Mouse (Mus musculus) forebrain, postnatal 0 days (tissue): ENCODE data around the gene Krt80. TPM values are rescaled to one million over a fixed set of nuclear protein-coding genes. Genes with fewer than 3 reads are reported as not detected.

Source experiments
- ATAC-seq: fragments of 200-750 bp; cut with Nextera tagmentation; 2 replicates; pipeline ENCODE4 v1.8.0; 2017; ENCODE audit warnings: mild to moderate bottlenecking, moderate library complexity
- DNase-seq: peaks from one replicate; pipeline ENCODE4 v3.0.0-alpha.2; 2015
- H3K27ac ChIP-seq: fragments of 300-500 bp; sonication (generic); 2 replicates; pipeline ENCODE4 v1.5.1; 2014; ENCODE audit warnings: low read depth, mild to moderate bottlenecking, antibody characterized with exemption, low read length, moderate library complexity, mixed read lengths
- H3K27me3 ChIP-seq: fragments of 300-500 bp; sonication (generic); 2 replicates; pipeline ENCODE4 v1.6.1; 2014; ENCODE audit warnings: mild to moderate bottlenecking, low read length, mixed read lengths; ENCODE audit not compliant: insufficient read depth
- H3K36me3 ChIP-seq: fragments of 300-500 bp; sonication (generic); 2 replicates; pipeline ENCODE4 v1.6.1; 2014; ENCODE audit warnings: mild to moderate bottlenecking, moderate library complexity; ENCODE audit not compliant: insufficient read depth
- H3K4me1 ChIP-seq: fragments of 300-500 bp; sonication (generic); 2 replicates; pipeline ENCODE4 v1.6.1; 2014; ENCODE audit warnings: antibody characterized with exemption; ENCODE audit not compliant: insufficient read depth
- H3K4me2 ChIP-seq: fragments of 300-500 bp; sonication (generic); 2 replicates; pipeline ENCODE4 v1.6.1; 2014; ENCODE audit warnings: low read depth, mild to moderate bottlenecking, moderate library complexity
- H3K4me3 ChIP-seq: fragments of 300-500 bp; sonication (generic); 2 replicates; pipeline ENCODE4 v1.5.1; 2014; ENCODE audit warnings: low read depth, low read length, mixed read lengths
- H3K9ac ChIP-seq: fragments of 300-500 bp; sonication (generic); 2 replicates; pipeline ENCODE4 v1.6.1; 2014; ENCODE audit warnings: mild to moderate bottlenecking
- H3K9me3 ChIP-seq: fragments of 300-500 bp; sonication (generic); 2 replicates; pipeline ENCODE4 v1.6.1; 2016; ENCODE audit warnings: low read length
- CTCF ChIP-seq: sonication (generic); IDR thresholded peaks from 2 replicates; pipeline ENCODE4 v1.5.1; 2016; ENCODE audit warnings: antibody characterized with exemption, control low read depth, low read depth
- WGBS: fragments of 180-500 bp; shearing (Covaris S2); extraction: QIAGEN DNeasy Blood & Tissue Kit; methylation state at CpG from one replicate; pipeline ENCODE4 v1.1.7; 2014; 5-methylcytosine and 5-hydroxymethylcytosine counted together
- polyA plus RNA-seq: library from polyadenylated mRNA; unstranded; fragments of >200 nt; fragmentation: Nextera tagmentation; extraction: Ambion mirVana; gene quantifications from 2 replicates; pipeline ENCODE4 v1.2.1, GENCODE M21; 2015
- total RNA-seq: library from RNA; depleted of rRNA; stranded (reverse); fragments of >200 nt; gene quantifications from 2 replicates; pipeline ENCODE4 v1.2.3, GENCODE M21; 2014

The Krt80 gene
- total and polyA plus RNA-seq, 2 experiments from 2014 or later, result 0.16 to 0.29 TPM

DNA sequence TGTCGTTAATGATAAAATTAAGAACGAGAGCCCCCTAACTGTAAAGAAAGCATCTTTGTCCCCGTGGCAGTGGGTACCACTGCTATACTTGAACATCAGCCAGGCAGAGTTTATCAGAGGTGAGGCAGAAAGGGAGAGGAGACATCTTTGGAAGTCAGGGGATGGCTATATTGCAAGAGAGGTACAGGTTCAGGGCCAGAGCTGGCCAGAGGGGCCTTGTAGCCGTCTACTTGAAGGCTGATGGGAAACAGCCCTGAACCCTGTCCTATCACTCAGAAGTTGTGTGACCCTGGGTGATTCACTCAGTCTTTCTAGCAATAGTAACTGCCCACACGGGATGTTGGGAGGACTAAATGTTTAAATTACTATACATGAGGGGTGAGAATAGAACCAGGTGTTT lies 48.8 kb downstream of the Krt80 start:
- H3K9ac ChIP-seq, result no peak overlapping the region
- no peak overlapping the region for H3K27ac ChIP-seq
- no peak overlapping the region for H3K4me3 ChIP-seq
- no peak for TF ChIP-seq CTCF
- no peaks in the 10 kb centered on the region for H3K9me3 ChIP-seq
- WGBS, result 63% methylated on average over 5 of the region's 5 CpGs
- DNase-seq (no peak), ATAC-seq (no peak)
- no peak overlapping the region for H3K4me2 ChIP-seq
- H3K4me1 ChIP-seq, result peaks cover 5% of the 10 kb centered on the region; the same call in 1 of the 2 replicates
- no peaks in the 10 kb centered on the region for H3K27me3 ChIP-seq
- H3K36me3 ChIP-seq, result no peaks in the 10 kb centered on the region

DNA sequence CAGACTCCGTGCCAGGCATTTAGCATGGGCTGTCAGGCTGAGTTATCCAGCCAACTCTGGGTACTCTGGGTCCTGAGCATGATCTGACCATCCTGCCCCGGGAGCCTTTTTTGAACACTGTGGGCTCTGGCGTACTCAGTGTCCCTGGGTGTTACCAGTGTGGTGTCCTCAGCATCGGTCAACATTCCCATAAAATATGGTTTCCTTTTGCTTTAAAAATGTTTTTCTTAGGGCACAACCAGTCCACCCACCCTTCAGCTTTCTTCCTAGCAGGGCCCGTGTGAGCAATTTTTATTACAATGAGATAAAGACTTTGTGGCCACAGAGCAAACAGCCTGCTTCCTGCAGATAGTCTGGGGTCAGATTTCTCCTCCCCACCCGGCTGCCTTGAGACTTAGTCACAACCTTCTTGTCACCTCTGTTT lies 49.3 kb downstream of the Krt80 start:
- Histone ChIP-seq H3K4me2 (no peak overlapping the region), H3K36me3 (no peaks in the 10 kb centered on the region), H3K4me3 (no peak overlapping the region), H3K9me3 (no peaks in the 10 kb centered on the region), H3K4me1 (peaks cover 8% of the 10 kb centered on the region; the same call in 1 of the 2 replicates), H3K27me3 (no peaks in the 10 kb centered on the region), H3K27ac (no peak overlapping the region), H3K9ac (no peak overlapping the region)
- ATAC-seq (no peak), DNase-seq (no peak)
- WGBS, result 77% methylated on average over 6 of the region's 6 CpGs
- TF ChIP-seq CTCF, result no peak

DNA sequence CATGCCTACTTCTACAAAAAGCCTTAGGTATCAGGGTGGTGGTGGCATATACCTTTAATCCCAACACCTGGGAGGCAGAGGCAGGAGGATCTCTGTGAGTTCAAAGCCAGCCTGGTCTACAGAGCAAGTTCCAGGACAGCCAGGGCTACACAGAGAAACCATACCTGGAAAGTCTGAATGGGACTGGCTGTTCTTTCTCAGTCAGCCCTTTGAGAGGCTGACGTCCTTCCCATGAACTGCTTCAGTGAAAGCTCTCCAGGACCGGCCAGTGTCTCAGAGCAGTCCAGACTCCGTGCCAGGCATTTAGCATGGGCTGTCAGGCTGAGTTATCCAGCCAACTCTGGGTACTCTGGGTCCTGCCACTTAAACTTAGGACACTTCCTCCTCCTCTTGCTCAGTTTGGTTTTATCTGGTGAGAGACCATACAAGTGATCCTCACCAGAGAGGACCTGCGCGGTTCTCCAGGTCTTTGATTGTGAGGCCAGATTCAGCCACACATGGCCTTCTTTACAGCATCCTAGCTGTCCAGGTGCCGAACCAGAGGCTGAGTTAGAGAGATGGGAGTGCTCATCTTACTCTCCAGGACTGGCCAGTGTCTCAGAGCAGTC lies 49.8 kb downstream of the Krt80 start:
- no peak overlapping the region for H3K4me2 ChIP-seq
- H3K4me3 ChIP-seq, result no peak overlapping the region
- peaks cover 8% of the 10 kb centered on the region; the same call in 1 of the 2 replicates for H3K4me1 ChIP-seq
- no peaks in the 10 kb centered on the region for H3K9me3 ChIP-seq
- no peak overlapping the region for H3K9ac ChIP-seq
- 94% methylated on average over 6 of the region's 6 CpGs for WGBS
- H3K27me3 ChIP-seq, result no peaks in the 10 kb centered on the region
- TF ChIP-seq CTCF, result no peak
- no peaks in the 10 kb centered on the region for H3K36me3 ChIP-seq
- no peak for ATAC-seq
- DNase-seq, result no peak
- H3K27ac ChIP-seq, result no peak overlapping the region

DNA sequence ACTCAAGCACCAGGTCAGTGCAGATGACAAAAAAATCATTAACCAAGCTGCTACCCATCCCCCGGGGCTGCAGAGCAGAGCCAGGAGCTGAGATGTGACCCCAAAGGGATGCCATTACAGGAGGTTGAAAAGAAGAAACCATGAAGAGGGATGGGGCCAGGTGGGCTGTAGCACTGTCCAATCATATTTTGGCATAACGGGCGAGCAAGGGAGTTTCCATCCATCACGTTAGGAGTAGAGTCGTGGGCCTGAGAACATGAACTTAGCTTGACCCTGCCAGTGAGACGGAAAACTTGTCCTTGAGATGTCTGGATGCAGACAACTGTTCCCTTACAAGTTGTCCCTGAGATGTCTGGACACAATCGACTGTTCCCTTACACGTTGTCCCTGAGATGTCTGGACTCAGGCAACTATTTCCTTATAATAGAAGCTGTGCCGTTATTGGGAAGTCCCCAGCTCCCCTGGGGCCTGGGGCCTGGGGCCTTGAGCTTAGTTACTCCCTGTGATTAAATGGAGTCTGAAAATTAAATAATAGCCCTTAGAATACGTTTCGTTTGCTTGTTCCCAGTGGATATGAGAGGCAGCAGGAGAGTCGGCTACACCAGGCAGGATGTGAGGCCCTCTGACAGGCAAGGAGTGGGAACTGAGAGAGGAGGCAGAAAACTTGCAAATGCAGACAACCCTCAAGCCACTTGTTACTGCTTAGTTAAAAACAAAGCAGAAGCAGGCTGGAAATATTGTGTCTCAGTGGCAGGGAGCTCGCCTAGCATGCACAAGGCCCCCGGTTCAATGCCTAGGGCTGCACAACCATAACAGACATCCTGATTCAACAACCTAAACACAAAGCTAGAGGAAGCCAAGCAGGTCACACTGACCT lies 50.8 kb downstream of the Krt80 start:
- Histone ChIP-seq H3K4me2 (no peak overlapping the region), H3K27me3 (no peaks in the 10 kb centered on the region), H3K9me3 (no peaks in the 10 kb centered on the region), H3K4me3 (no peak overlapping the region), H3K27ac (no peak overlapping the region), H3K4me1 (peaks cover 8% of the 10 kb centered on the region; the same call in 1 of the 2 replicates), H3K9ac (no peak overlapping the region), H3K36me3 (no peaks in the 10 kb centered on the region)
- no peak for DNase-seq
- ATAC-seq, result no peak
- TF ChIP-seq CTCF, result no peak
- WGBS, result 65% methylated on average over 14 of the region's 14 CpGs

DNA sequence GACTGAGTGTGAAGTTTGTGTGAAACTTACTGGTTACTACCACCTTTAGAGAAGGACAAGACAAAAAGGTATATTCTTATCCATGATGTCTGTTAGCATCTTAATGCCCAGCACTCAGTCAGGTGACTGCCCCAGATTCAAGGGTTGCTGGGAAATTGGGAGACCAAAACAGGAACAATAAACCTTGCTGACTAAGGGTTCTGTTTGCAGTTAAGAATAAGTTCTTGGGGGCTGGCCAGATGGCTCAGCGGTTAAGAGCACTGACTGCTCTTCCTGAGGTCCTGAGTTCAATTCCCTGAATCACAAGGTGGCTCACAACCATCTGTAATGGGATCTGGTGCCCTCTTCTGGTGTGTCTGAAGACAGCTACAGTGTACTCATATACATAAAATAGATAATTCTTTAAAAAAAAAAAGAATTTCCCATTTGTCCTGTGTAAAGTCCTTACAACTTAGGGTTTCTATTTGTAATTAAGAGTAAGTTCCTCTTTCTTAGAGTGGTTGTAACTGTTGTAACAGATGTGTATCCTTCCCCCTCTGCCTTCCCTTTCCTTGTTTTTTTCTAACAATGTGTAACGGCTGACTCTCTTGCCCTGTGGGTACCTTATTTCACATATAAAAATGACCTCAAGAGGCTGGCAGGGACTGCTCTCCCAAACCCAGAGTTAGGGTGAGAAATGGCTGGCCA lies 52.0 kb downstream of the Krt80 start:
- 81% methylated on average over 2 of the region's 2 CpGs for WGBS
- Histone ChIP-seq H3K4me1 (peaks cover 8% of the 10 kb centered on the region; the same call in 1 of the 2 replicates), H3K4me2 (no peak overlapping the region)

DNA sequence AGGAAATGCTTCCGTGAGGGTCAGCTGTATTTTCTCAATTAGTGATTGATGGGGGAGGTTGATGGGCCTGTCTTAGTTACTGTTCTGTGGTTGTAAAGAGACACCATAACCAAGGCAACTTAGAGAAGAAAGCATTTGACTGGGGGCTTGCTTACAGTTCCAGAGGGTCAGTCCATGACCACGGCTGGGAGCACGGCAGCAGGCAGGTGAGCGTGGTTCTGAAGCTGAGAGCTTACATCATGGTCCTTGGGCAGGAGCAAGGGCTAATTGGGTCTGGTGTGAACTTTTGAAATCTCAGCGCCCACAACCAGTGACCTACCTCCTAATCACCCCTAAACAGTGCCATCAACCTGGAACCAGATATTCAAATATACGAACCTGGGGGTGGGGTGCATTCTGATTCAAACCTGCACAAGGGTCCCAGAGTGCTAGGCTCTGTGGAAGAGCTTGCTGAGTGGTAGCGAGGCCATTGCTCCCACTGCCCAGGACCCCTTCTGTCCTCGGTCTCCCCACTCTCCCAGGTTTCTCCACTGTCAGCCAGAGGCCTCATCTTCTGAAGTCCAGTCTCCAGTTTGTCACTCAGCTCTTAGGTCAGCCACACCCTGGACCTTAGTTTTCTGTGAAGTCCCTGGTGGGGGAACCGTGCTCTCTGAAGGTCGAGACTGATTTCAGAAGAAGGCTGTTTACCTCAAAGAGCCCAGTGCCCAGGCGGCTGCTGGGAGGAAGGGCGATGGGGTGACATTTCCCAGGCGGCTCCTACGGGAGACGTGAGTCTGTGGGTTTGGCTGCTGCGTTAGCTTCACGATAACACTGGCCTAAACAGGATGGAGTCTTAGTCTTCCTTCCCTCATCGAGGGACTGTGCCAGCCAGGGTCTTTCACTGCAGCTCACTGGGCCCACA lies 52.8 kb downstream of the Krt80 start:
- no peaks in the 10 kb centered on the region for H3K27me3 ChIP-seq
- H3K9ac ChIP-seq, result no peak overlapping the region
- no peak for ATAC-seq
- WGBS, result 80% methylated on average over 18 of the region's 18 CpGs
- peaks cover 8% of the 10 kb centered on the region; the same call in 1 of the 2 replicates for H3K4me1 ChIP-seq
- DNase-seq, result no peak
- no peak overlapping the region for H3K27ac ChIP-seq
- no peaks in the 10 kb centered on the region for H3K9me3 ChIP-seq
- H3K4me3 ChIP-seq, result no peak overlapping the region
- TF ChIP-seq CTCF, result no peak
- H3K4me2 ChIP-seq, result no peak overlapping the region
- no peaks in the 10 kb centered on the region for H3K36me3 ChIP-seq

More for the DNA sequence above, 52.0 kb downstream of the Krt80 start:
- H3K4me3 ChIP-seq, result no peak overlapping the region
- H3K9me3 ChIP-seq, result no peaks in the 10 kb centered on the region
- ATAC-seq (no peak), DNase-seq (no peak)
- H3K36me3 ChIP-seq, result no peaks in the 10 kb centered on the region
- no peak for TF ChIP-seq CTCF
- no peak overlapping the region for H3K9ac ChIP-seq
- H3K27ac ChIP-seq, result no peak overlapping the region
- no peaks in the 10 kb centered on the region for H3K27me3 ChIP-seq
